24 mouse cellular contexts compared by ENCODE assay signal in genomic region chr17:45320074-45320473, GRCm38 (mm10).
DNase-seq lines count a peak whose midpoint lies in the region; TF ChIP-seq lines count a peak whose summit lies in the region.
"Had no signal": no experiment of that assay in that cellular context is flagged by ENCODE, and none has a peak within 500 bp of the region (broad histone marks: within the 10 kb centered on the region; RNA-seq: fewer than 3 reads in every experiment).

No protein-coding gene starts in this region.

- H3K4me1 ChIP-seq in thymus, adult 2 months (replicated peaks; ENCODE audit: control insufficient read depth, insufficient read depth, low read length): peaks cover 11% of the 10 kb centered on the region
- no peaks in the 10 kb centered on the region; the same call in 1 of the 2 replicates for H3K4me1 ChIP-seq in bone marrow, adult 2 months (ENCODE audit: control insufficient read depth, insufficient read depth, low read length)
- peaks cover 2% of the 10 kb centered on the region; the same call in 1 of the 2 replicates for H3K4me1 ChIP-seq in small intestine, adult 2 months (ENCODE audit: control insufficient read depth, insufficient read depth, insufficient read length, low read length)
- H3K4me1 ChIP-seq: forebrain, embryonic 13.5 days; heart, embryonic 15.5 days; liver, embryonic 15.5 days; lung, embryonic 15.5 days had no signal

- H3K36me3 ChIP-seq in thymus, adult 2 months (ENCODE audit: control insufficient read depth, insufficient read depth, low read length): no peaks in the 10 kb centered on the region
- H3K36me3 ChIP-seq in small intestine, adult 2 months (ENCODE audit: control insufficient read depth, insufficient read depth, low read length): no peaks in the 10 kb centered on the region
- H3K36me3 ChIP-seq: embryonic facial prominence, embryonic 12.5 days; heart, embryonic 15.5 days; liver, embryonic 15.5 days; lung, embryonic 15.5 days; midbrain, embryonic 15.5 days had no signal

- no peak for TF ChIP-seq POLR2A in thymus, adult 2 months (IDR thresholded peaks at IDR 0.05; ENCODE audit: control insufficient read depth, extremely low read depth, insufficient read depth, low read length, poor library complexity)
- no peak for TF ChIP-seq POLR2A in bone marrow, adult 2 months (IDR thresholded peaks at IDR 0.05; ENCODE audit: borderline replicate concordance, control insufficient read depth, low read depth, low read length)
- TF ChIP-seq POLR2A in small intestine, adult 2 months (IDR thresholded peaks at IDR 0.05; ENCODE audit: low read depth, low read length): no peak

- no peaks in the 10 kb centered on the region for H3K27me3 ChIP-seq in thymus, adult 2 months (ENCODE audit: control insufficient read depth, insufficient read depth, low read length)
- no peaks in the 10 kb centered on the region for H3K27me3 ChIP-seq in small intestine, adult 2 months (ENCODE audit: control insufficient read depth, insufficient read depth, low read length)
- H3K27me3 ChIP-seq: embryonic facial prominence, embryonic 12.5 days; forebrain, embryonic 13.5 days; heart, embryonic 15.5 days; liver, embryonic 15.5 days; lung, embryonic 15.5 days; midbrain, embryonic 15.5 days had no signal

- peak overlapping the region; percentile 27; the same call in 1 of the 2 replicates for H3K27ac ChIP-seq in thymus, adult 2 months (ENCODE audit: control insufficient read depth, insufficient read depth, low read length)
- H3K27ac ChIP-seq in bone marrow, adult 2 months (ENCODE audit: control insufficient read depth, insufficient read depth, low read depth, low read length, poor library complexity): no peak overlapping the region
- H3K27ac ChIP-seq in small intestine, adult 2 months (ENCODE audit: insufficient read depth, low read depth, low read length): no peak overlapping the region
- H3K27ac ChIP-seq: embryonic facial prominence, embryonic 12.5 days; forebrain, embryonic 13.5 days; heart, embryonic 15.5 days; liver, embryonic 15.5 days; lung, embryonic 15.5 days; midbrain, embryonic 15.5 days had no signal

- no peak for TF ChIP-seq CTCF in thymus, adult 2 months (IDR thresholded peaks at IDR 0.05; ENCODE audit: borderline replicate concordance, control insufficient read depth, extremely low read depth, insufficient read depth, low read length, poor library complexity)
- TF ChIP-seq CTCF in bone marrow, adult 2 months (IDR thresholded peaks at IDR 0.05; ENCODE audit: control insufficient read depth, insufficient read depth, low read length): no peak
- no peak for TF ChIP-seq CTCF in small intestine, adult 2 months (IDR thresholded peaks at IDR 0.05; ENCODE audit: extremely low read depth, insufficient read length, insufficient replicate concordance, low read depth, low read length)

- DNase-seq in thymus, adult 2 months: no peak
- DNase-seq in thymus, postnatal 25 days: no peak
- peak; percentile 67 for DNase-seq in CD4-positive, CD25-positive, alpha-beta regulatory T cell, adult 2 months (ENCODE audit: low read depth, low spot score)
- no peak for DNase-seq in kidney, postnatal 4 days
- DNase-seq in spleen, adult 18-20 months: no peak
- DNase-seq: adrenal gland, postnatal 36 days; cerebellum, adult 11-12 months; cerebellum, postnatal 14 days; gastrocnemius, postnatal 36 days; heart, postnatal 4 days; kidney, adult 18-20 months; left cerebral cortex, postnatal 4 days; liver; lung, postnatal 36 days had no signal

- 8% methylated on average over 7 of the region's 7 CpGs for WGBS in thymus, adult 2 months
- 11% methylated on average over 7 of the region's 7 CpGs for WGBS in bone marrow, adult 2 months
- 34% methylated on average over 7 of the region's 7 CpGs for WGBS in small intestine, adult 2 months

- peak overlapping the region; percentile 22; the same call in 1 of the 2 replicates for H3K4me3 ChIP-seq in thymus, adult 2 months (ENCODE audit: control insufficient read depth, insufficient read depth, low read length)
- peak overlapping the region; percentile 40 for H3K4me3 ChIP-seq in bone marrow, adult 2 months (replicated peaks; ENCODE audit: control insufficient read depth, low read depth, low read length)
- H3K4me3 ChIP-seq in small intestine, adult 2 months (ENCODE audit: low read depth, low read length): peak overlapping the region; percentile 30; the same call in 1 of the 2 replicates
- H3K4me3 ChIP-seq: embryonic facial prominence, embryonic 12.5 days; erythroblast, embryonic 14.5 days; forebrain, embryonic 13.5 days; heart, embryonic 15.5 days; liver, embryonic 15.5 days; lung, embryonic 15.5 days; megakaryocyte, embryonic 14.5 days; midbrain, embryonic 15.5 days had no signal
